Mouse (Mus musculus) Muller cell, postnatal 12 days (primary cell): ENCODE results near the gene Rad51d.

Source experiments
- DNase-seq: peaks from one replicate; pipeline ENCODE4 v3.0.0-alpha.2; 2015; ENCODE audit errors: inconsistent ontology term

Rad51d gene

DNA sequence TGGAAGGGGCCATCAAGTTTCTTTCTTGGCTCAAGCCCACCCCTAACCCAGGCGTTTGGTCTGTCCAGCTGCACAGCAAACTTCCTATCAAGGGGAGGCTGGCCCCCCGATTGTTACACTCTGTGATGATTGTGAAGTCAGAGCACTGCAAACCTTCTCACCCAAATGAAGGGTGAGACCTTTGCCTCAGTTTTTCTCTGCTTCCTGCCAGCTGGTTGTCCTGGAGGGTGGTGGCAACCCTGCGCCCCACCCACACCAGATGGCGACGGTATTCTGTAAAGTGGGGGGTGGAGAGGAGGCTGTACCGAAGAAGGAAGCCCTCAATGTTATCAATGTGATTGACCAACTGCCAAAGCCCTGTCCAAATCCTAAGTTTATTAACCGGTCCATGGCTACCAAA, 1.5 kb upstream of the Rad51d start, which contains the start of gene Fndc8:
Gene Fndc8, plus strand, starts transcription at position 189 of the 400 bp plus-strand sequence.
- no peak for DNase-seq

DNA sequence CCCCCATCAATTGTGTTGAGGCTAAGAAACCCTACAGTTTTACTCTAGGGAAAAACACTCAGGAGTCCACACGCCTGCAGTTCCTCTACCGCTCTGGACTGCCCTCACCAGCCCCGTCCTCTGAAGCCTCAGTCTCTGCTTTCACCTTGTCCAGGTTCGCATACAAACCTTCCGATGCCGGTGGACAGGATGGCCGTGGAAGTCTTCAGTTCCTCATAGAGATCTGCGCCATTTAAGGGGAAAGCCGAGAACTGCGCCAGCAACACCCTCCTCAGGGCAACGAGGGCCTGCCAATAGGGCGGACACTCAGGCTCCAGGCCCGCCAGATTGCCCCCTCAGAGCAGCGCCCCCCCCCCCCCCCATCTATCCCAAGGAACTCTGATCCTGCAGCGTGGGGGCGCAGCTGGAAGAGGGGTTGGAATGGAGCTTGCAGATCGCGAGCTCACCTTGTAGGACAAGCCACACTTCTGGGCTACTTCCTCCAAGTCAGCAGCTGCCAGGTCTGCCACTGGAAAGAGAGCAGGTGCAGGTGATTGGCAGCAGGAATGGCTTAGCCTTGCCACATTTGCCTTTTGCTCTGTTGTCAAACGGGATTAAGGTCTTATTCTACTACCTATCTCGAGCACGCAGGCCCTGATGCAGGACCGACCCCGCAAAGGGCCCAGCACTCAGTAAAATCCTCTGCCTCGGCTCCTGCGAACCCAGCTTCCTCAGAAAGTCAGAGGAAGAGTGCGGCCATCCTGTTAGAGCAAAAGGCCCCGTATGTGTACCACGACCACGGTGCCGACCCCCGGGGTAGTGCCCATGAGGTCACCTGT, 681 bp downstream of the Rad51d start:
- peak; percentile 25 for DNase-seq

DNA sequence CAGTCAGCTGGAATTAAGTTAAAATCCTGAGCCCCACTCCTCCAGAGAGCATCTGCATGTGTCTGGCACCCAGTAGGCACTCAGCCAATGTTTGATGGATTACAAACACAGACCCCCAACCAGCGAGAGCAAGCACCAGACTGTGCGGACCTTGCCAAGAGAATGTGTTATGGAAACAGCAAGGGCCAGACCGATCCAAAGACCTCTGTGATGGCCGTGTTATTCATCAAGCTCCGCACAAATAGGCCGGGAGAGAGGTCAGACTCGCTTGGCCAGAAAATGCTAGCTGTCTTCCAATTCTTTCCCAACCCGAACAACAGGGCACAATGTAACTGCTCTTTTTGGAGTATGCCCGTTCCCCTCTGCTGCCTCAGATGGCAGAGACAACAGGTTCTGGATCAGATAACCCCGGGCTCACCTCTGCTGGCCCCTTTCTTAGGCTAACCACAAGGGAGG, 1.9 kb downstream of the Rad51d start:
- peak; percentile 68 for DNase-seq

- no peak for DNase-seq
Measured at GRCm38 (mm10) chr11:82886559-82886958, 3.9 kb downstream of the Rad51d start.

DNA sequence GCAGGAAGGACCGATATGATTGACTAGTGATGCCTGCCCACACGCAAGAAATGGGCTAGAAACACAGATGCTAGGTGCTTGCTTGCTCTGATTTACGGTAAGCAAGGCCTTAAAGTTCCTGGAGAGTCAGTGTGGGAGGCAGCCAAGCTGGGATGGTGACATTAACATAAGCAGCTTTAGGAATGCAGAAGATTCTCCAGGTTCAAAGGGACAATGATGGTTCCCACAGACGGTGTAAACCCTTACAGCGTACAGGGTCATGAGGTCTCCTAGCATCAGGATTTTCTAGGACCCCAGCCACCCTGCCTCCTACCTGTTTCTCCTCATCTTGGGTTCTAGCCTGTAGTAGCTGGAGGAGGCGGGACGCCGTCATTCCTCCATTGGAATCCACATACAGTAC, 7.2 kb downstream of the Rad51d start:
- no peak for DNase-seq

DNA sequence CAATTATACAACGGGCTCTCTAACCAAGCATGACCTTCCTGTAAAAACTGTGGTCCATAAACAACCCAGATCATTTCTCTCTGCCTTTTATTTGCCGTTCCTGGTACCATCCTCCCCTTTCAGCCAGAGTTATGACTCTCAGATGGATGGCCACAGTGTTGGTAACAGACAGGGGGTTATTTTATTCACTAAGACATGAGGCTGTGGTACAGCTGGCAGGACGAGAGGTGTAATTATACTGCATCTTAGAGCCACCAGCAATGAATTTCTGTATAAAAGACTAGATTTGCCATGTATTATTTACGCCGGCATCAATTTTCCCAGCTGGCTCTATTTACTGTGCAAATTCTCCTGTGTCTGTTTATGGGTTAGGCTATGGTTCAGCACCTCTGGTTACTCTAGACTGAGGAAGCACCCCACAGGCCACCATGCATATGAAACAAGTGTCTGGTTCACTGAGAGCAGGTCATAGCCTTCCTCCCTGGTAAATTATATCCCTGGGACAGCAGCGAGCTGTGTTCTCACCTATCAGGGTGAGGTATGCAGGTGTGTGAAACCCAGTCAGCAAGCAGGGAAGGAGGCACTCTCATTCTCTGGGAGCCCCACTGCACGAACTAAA, 12.6 kb downstream of the Rad51d start:
- no peak for DNase-seq

DNA sequence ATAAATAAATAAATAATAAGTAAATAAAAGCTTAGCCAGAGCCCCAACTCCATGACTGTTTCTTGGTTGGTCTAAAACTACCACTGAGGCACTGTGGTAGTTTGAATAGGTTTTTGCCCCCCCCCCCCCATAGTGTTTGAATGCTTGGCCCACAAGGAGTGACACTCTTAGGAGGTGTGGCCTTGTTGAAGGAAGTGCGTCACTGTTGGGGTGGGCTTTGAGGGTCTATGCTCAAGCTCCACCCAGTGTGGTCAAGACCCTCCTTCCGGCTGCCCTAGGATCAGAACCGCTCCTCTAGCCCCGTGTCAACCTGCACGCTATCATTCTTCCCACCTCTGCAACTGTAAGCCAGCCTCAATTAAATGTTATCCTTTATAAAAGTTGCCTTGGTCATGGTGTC, 14.8 kb downstream of the Rad51d start:
- DNase-seq: no peak

DNA sequence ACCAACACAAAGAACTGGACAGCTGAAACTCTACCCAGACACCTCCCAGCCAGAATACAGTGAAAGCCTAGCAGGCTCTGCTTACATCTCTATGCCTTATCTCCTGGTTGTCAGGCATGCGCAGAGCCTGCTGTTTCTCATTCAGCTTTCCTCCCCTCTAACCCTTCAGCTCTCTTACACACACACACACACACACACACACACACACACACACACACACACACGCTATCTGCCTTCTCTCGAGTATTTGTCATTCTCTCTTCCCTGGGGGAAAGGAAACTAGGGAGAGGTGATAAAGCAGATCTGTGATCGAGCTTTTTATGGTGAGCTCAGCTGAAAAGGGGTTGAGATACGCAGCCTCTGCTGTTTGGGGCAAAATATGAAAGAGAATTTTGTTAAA, 15.5 kb downstream of the Rad51d start:
- no peak for DNase-seq

- peak; percentile 94 for DNase-seq
Measured at GRCm38 (mm10) chr11:82871031-82871446, 19.4 kb downstream of the Rad51d start, which contains the start of gene Rffl. Gene Rffl (minus strand): TSS chr11:82871210.

GRCm38 (mm10) chr11:82870173-82871030, 20.0 kb downstream of the Rad51d start:
- DNase-seq: peak; percentile 71

DNA sequence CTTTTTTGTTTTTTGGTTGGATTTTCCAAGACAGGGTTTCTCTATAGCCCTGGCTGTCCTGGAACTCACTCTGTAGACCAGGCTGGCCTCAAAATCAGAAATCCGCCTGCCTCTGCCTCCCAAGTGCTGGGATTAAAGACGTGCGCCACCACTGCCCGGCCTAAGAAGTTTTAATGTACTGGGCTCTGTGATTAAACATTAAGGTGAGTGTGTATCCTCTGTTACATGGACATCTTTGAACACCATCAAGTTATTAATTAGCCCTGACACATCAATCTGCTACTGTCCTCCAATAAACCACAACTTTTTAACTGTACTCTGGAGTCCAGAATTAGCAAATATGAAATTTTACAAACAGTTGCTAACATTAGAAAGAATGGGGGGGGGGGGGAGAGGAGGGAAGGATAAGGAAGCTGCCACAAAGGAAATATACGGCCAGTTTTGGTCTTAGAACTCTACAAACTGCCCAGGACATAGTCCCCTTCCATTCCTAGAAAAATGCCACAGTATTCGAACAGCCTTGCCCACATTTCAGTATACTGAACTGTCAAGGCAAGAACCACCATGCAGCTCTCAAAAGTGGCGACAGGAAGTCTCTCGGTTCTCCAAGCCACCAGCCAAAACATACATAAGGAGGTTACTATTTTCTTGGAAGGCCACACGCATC, 20.8 kb downstream of the Rad51d start:
- DNase-seq: no peak

DNA sequence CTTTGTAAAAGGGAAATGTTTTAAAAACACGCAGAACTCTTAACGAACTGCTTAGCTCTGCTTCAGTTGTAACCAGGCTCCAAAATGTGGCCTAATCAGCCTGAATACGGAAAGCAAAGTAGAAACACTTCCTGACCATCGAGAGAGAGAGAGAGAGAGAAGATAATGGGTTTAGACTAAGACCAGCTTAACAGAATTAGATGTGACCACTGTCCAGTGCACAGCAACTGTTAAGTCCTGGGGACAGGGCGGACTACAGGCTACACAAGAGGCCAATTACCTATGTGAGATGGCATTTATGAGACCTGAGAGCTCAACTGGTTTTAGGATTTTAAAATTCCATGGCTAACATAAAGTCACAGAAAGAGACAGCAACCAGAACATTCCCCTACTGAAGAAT, 22.5 kb downstream of the Rad51d start:
- no peak for DNase-seq

- DNase-seq: no peak
Measured at GRCm38 (mm10) chr11:82866850-82867564, 23.4 kb downstream of the Rad51d start.

DNA sequence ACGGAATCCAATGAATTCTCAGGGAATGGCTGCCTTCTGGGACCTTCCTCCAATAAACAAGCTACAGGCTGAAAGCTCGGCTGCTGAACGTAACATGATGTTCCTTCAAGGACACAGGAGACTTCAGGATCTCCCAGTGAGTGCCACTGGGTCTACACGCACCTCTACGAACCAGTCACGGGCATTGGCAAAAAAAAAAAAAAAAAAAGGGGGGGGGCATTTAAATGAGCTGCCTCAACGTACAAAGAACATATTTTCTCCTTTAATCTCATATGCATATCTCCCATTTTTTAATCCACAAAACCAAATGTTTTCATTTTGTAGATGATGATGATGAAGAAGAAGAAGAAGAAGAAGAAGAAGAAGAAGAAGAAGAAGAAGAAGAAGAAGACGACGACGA, 24.5 kb downstream of the Rad51d start:
- DNase-seq: no peak

DNA sequence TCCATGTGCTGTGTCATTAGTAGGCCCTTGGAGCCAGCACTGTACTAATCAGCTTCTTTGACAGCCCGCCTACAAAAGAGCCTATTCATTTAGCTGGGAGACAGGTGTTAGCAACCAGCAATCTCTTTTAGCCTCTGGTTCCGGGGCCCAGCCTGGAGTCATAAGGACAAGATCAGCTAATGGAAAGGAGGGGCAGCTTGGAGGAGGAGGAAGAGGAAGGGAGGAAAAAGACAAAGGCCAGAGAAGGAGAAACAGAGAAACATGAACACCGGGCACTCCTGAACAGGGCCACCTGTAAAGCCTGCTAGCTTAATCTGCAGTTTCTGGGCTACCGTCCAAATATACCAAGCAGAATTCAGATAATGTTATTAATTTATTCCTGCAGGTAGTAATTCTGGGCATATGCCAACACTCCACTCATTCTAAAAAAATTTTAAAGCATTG, 26.9 kb downstream of the Rad51d start:
- DNase-seq: no peak

GRCm38 (mm10) chr11:82863059-82863458, 27.4 kb downstream of the Rad51d start:
- no peak for DNase-seq

DNA sequence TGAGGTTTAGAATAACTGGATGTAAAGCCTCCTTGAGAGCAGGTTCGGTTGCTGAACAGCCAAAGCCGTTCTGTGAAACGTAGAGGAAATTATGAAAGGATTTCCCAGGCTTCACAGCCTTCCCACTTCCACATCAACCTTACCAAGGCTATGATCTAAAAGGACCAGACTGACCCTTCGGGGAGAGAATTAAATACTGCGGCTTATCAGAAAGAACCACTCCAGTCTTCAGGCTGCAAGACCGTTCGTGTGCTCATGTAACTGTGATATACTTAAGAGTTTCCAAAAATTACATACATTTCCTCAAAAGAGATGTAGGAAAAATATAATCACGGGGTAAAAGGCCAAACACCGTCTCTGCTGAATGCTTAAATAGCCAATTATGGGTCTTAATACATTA, 27.8 kb downstream of the Rad51d start:
- DNase-seq: no peak

DNA sequence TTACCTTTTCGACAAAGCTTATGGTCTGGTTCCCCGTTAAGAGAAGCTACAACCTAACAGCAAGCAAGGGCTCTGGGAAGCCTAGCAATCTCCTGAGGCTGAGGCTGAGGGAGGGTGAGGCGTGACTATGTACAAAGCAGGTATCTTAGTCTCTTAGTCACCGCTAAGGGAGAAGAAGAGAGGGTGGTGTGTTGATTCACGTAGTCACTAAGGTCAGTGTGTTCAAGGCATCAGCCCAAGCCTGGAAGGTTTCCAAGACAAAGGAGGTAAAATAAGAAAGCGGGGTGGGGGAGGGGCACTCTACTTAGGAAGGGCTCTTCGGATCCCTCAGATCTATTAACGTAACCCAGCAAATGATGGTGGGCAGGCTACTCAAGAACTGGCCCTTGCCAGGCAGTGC, 28.9 kb downstream of the Rad51d start:
- no peak for DNase-seq

- DNase-seq: no peak
Measured at GRCm38 (mm10) chr11:82860759-82861158, 29.7 kb downstream of the Rad51d start.

DNA sequence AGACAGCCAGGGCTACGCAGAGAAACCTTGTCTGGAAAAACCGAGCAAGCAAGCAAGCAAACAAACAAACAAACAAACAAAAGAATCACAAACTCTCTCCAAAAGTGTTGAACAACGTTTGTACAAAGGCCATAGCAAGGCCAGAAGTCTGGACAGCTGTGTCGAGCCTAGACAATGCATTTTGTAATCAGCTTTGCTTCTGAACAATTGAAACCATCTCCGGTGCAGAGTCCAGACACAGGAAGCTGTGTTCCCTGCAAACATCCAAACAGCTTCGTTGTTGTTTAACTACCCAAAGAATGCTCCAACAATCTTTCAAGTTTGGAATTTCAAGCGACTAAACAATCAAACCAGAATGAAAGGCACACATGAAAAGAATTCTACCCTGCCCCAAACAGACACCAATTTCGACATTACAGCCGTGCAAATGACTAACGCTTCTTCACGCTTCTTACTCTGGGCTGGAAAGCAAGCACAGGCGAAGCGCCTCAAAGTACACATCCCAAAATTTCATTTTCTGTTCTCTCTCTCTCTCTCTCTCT, 33.0 kb downstream of the Rad51d start:
- DNase-seq: no peak

GRCm38 (mm10) chr11:82856032-82856431, 34.4 kb downstream of the Rad51d start:
- DNase-seq: no peak
